Mouse (Mus musculus) MEL (cell line): ENCODE data around the gene Fgd3.

ENCODE experiments used
- BHLHE40 ChIP-seq: IDR thresholded peaks from 2 replicates; pipeline ENCODE4 v1.6.1; 2012; ENCODE audit warnings: low read depth, mild to moderate bottlenecking, inconsistent platforms, low read length, improper control_type of control experiment, borderline replicate concordance
- CTCF ChIP-seq, 3 experiments: IDR thresholded peaks in 2 of 3; conservative IDR thresholded peaks in 1 of 3; 2 replicates each; pipeline ENCODE4 v1.5.1; 2011 to 2012; ENCODE audit warnings: low read length in 3 of 3, low read depth in 2 of 3, mild to moderate bottlenecking in 2 of 3, improper control_type of control experiment in 1 of 3, inconsistent platforms in 1 of 3, mixed read lengths in 1 of 3, moderate library complexity in 1 of 3; ENCODE audit not compliant: control insufficient read depth in 1 of 3, insufficient read depth in 1 of 3, poor library complexity in 1 of 3, severe bottlenecking in 1 of 3
- EP300 ChIP-seq, 2 experiments: IDR thresholded peaks; 2 replicates each; pipeline ENCODE4 v1.6.1; 2011; ENCODE audit warnings: improper control_type of control experiment in 2 of 2, low read length in 2 of 2, low read depth in 1 of 2, mild to moderate bottlenecking in 1 of 2
- GABPA ChIP-seq: IDR thresholded peaks from 2 replicates; pipeline ENCODE4 v1.6.1; 2012; ENCODE audit warnings: low read depth, mild to moderate bottlenecking, inconsistent platforms, low read length, improper control_type of control experiment, moderate library complexity
- MYB ChIP-seq: IDR thresholded peaks from 2 replicates; pipeline ENCODE4 v1.6.1; 2011; ENCODE audit warnings: mild to moderate bottlenecking, low read depth, low read length, improper control_type of control experiment
- SMC3 ChIP-seq: IDR thresholded peaks from 2 replicates; pipeline ENCODE4 v1.6.1; 2011; ENCODE audit warnings: low read depth, low read length, improper control_type of control experiment
- UBTF ChIP-seq: IDR thresholded peaks from 2 replicates; pipeline ENCODE4 v1.6.1; 2012; ENCODE audit warnings: low read depth, mild to moderate bottlenecking, inconsistent platforms, low read length, improper control_type of control experiment, moderate library complexity, borderline replicate concordance; ENCODE audit not compliant: insufficient read depth
- ZMIZ1 ChIP-seq: IDR thresholded peaks from 2 replicates; pipeline ENCODE4 v1.6.1; 2012; ENCODE audit warnings: low read depth, mild to moderate bottlenecking, inconsistent platforms, low read length, improper control_type of control experiment, moderate library complexity

- TF ChIP-seq SMC3 (no peak), CTCF (IDR thresholded peaks at IDR 0.05 in 2 of 3, conservative IDR thresholded peaks at IDR 0.05 in 1 of 3; ENCODE audit: control insufficient read depth in 1 of 3, insufficient read depth in 1 of 3, low read depth in 2 of 3, low read length in 3 of 3, poor library complexity in 1 of 3, severe bottlenecking in 1 of 3) (no peak), BHLHE40 (no peak), MYB (no peak), EP300 (IDR thresholded peaks at IDR 0.05; ENCODE audit: low read depth in 1 of 2, low read length in 2 of 2) (no peak), ZMIZ1 (no peak), UBTF (no peak), GABPA (no peak)
These were observed 100.7 kb downstream of the Fgd3 start for GRCm38 (mm10) chr13:49219367-49219766.
